Mouse (Mus musculus): Measurements from ENCODE around the gene Tfr2.

The Tfr2 gene

GRCm38 (mm10) chr5:137534762-137535161 lies 34.9 kb upstream of the Tfr2 start:
- in situ Hi-C loops (cut with MboI; ENCODE audit: low sequenced_read_pairs), result loop anchor here (25.0 kb wide), 1 partner anchor 228 kb away; no protein-coding TSS in a partner anchor

- in situ Hi-C loops (cut with MboI; ENCODE audit: low sequenced_read_pairs), result loop anchor here (25.0 kb wide), 1 partner anchor 227 kb away; no protein-coding TSS in a partner anchor
Observed at GRCm38 (mm10) chr5:137535318-137535717, 34.3 kb upstream of the Tfr2 start.

DNA sequence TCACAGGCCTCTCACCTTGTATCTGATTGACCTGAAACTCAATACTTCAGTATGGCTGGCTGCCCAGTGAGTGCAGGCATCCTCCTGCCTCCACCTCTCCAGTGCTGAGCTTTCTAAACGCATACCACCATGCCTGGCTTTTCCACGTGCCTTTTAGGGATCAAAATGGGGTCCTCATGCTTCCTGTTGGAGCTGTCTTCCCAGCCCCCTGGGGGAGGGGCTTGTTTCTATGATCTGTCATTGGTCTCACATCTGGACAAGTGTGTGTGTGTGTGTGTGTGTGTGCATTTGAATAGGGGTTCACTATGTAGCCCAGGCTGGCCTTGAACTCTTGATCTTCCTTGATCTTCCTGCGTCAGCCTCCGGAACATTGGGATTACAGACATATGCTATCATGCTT lies 32.2 kb upstream of the Tfr2 start:
- in situ Hi-C loops (cut with MboI; ENCODE audit: low sequenced_read_pairs), result loop anchor here (25.0 kb wide), 1 partner anchor 225 kb away; no protein-coding TSS in a partner anchor

DNA sequence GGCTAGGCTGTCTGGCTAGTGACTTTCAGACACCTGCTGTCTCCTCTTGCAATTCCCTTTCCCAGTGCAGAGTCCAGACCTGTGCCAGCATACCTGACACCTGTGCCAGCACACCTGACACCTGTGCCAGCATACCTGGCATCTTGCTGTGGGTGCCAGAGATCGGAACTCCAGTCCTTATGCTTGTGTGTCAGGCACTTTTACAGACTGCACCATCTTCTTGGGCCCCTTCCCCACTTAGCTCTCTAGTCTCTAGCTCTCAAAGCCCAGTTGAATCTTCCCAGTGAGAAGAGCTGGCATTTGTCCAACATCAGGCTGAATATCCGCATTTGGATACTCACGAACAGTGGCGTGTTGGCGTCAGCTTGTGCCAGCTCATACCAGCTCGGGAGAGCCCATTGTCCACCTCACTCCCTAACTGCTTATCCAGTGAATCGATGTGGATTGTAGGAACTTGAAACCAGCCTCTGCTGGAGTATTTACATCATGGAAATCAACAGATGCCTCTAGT lies 30.3 kb upstream of the Tfr2 start:
- in situ Hi-C loops (cut with MboI; ENCODE audit: low sequenced_read_pairs), result loop anchor here (25.0 kb wide), 1 partner anchor 223 kb away; no protein-coding TSS in a partner anchor

DNA sequence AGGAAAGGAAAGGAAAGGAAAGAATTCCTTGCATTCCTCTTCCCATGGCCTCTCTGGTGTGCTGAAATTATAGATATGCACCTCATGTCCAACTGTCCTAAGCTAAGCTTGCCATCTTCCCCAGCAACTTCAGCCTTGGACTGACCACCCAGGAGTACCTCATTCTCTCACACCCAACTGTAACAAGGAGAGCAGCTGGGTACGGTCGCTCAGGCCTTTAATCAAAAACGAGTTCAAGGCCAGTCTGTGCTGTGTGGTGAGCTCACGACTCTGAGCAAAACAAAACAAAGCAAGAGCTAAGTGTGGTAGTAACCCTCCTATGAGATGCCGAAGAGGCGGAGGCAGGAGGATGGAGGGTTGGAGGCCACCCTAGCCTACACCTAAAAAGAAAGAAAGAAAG lies 28.6 kb upstream of the Tfr2 start:
- in situ Hi-C loops (cut with MboI; ENCODE audit: low sequenced_read_pairs), result loop anchor here (25.0 kb wide), 1 partner anchor 221 kb away; no protein-coding TSS in a partner anchor

GRCm38 (mm10) chr5:137541768-137542540 lies 27.7 kb upstream of the Tfr2 start:
- in situ Hi-C loops (cut with MboI; ENCODE audit: low sequenced_read_pairs), result loop anchor here (25.0 kb wide), 1 partner anchor 220 kb away; no protein-coding TSS in a partner anchor

- in situ Hi-C loops (cut with MboI; ENCODE audit: low sequenced_read_pairs), result loop anchor here (25.0 kb wide), 1 partner anchor 217 kb away; no protein-coding TSS in a partner anchor
Observed at GRCm38 (mm10) chr5:137544926-137545325, 24.7 kb upstream of the Tfr2 start.

DNA sequence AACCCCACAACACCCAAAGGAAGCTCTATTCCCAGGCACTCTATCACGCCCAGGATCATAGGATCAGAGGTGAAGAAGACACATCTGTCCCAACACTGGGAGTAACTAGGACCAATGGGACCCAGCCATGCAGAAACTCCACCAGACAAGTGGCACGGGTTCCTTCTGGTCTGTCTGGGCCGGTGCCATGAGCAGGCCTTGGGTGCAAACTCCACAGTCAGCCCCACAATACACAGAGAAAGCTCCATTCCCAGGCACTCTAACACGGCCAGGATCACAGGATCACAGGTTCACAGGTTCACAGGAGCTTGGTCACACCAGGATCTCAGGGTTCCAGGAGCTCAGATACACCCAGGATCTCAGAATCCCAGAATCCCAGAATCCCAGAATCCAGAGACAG lies 24.0 kb upstream of the Tfr2 start:
- in situ Hi-C loops (cut with MboI; ENCODE audit: low sequenced_read_pairs), result loop anchor here (25.0 kb wide), 1 partner anchor 217 kb away; no protein-coding TSS in a partner anchor

DNA sequence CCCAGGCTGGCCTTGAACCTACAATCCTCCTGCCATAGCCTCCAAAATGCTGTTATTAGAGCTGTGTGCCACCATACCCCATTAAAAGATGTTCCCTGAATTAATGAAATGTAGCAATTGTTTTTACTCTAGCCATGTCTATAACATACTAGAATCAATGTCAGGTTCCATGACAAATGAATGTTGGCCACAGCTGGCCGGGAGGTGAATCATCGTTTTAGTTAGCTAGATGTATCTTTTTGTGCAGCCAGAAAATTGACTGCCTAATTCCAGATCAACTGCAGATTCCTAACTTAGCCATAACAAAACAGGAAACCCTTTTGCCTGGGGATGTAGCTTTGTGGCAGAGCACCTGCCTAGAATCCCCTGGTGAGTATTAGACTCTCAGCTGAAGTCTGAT lies 19.8 kb upstream of the Tfr2 start:
- in situ Hi-C loops (cut with MboI; ENCODE audit: low sequenced_read_pairs), result loop anchor here (25.0 kb wide), 1 partner anchor 212 kb away; no protein-coding TSS in a partner anchor

DNA sequence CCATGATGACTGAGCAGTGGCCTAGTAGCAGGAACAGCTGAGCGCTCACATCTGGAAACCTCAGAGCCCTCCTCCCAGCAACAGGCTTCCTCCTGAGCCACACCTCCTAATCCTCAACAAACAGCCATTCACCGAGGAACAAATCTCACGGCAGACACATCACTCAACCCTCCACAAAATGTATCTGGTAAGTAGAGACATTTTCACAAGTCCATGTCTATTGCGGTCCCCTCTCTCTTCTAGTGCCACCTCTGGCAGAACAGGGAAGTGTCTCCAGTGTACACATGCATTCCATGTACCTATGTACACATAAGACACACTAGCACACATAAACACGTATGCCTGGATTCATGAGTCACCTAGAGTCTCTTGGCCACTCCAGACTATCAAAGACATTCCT lies 18.5 kb upstream of the Tfr2 start:
- in situ Hi-C loops (cut with MboI; ENCODE audit: low sequenced_read_pairs), result no loop called here

DNA sequence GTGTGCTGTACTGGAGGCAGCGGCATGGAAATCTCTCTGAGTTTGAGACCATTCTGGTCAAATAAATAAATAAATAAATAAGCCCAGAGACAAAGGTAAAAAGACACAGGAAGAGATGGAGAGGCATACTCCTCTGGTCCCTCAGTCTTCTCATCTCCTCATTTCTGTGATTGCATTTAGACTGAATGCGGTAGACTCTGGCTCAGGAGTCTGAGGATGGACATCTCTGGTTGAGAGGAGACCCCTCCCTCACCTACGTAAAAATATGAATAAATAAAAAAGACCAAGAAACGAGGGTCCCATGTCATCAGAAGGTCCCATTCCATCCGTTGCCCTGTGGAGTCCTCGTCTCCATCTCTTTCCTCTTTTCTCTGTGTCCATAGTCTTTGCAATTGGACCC lies 16.6 kb upstream of the Tfr2 start:
- in situ Hi-C loops (cut with MboI; ENCODE audit: low sequenced_read_pairs), result no loop called here

DNA sequence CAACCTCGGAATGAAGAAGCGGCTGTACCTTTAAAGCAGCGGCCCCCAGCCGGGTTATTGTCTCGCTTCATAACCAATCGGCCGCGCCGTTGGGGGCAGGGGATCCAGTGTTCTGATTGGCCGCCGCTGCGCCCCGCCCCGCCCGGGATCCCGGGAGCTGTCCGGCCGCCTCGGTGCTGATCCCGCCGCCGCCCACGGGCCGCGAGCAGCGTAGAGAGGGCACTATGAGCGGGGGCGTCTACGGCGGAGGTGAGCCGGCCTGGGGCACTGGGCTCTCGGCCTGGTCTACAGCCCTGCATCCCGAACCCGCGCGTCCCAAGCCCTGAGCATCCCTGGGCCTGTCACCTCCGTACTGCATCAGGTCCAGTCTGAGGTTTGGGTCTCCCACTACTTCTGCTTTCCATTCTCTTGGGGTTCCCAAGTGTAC lies 16.2 kb upstream of the Tfr2 start, which contains the start of gene Actl6b:
Actl6b (plus strand) TSS at position 107 of the 427 bp plus-strand sequence.
- in situ Hi-C loops (cut with MboI; ENCODE audit: low sequenced_read_pairs), result no loop called here

DNA sequence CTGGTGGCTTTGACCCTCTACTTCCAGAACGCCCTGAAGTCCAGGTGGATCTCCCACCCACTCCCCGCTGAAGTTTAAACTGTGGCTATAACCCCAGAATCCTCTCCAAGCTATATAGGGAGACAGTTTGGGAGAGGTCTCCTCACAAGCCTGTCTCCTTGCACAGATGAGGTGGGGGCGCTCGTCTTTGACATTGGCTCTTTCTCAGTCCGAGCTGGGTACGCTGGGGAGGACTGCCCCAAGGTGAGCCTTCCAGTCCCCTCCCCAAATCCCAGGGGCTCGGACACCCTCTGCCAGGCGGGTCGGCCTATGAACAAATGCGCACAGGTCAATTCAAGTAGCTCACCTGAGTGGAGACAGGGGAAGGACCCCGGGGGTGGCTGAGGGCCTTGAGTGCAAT lies 15.7 kb upstream of the Tfr2 start:
- in situ Hi-C loops (cut with MboI; ENCODE audit: low sequenced_read_pairs), result no loop called here

- in situ Hi-C loops (cut with MboI; ENCODE audit: low sequenced_read_pairs), result no loop called here
Observed at GRCm38 (mm10) chr5:137561556-137561955, 8.1 kb upstream of the Tfr2 start.

DNA sequence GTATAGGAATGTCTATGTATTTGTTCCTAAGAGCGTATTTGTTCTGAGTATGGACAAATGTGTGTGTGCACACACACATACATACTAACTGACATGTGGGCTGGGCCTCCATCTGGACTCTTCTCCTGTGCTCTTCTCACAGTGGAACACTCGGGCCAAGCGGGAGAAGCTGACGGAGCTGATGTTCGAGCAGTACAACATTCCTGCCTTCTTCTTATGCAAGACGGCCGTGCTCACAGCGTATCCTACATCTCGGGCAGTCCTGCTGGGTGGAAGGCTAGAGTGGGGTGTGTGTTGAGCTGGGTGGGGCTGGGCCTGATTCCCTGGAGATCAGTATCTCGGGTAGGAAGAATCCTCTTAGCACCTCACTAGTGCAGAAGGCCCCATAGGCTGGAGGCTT lies 6.7 kb upstream of the Tfr2 start:
- in situ Hi-C loops (cut with MboI; ENCODE audit: low sequenced_read_pairs), result no loop called here

- in situ Hi-C loops (cut with MboI; ENCODE audit: low sequenced_read_pairs), result no loop called here
Observed at GRCm38 (mm10) chr5:137565744-137566143, 3.9 kb upstream of the Tfr2 start.

DNA sequence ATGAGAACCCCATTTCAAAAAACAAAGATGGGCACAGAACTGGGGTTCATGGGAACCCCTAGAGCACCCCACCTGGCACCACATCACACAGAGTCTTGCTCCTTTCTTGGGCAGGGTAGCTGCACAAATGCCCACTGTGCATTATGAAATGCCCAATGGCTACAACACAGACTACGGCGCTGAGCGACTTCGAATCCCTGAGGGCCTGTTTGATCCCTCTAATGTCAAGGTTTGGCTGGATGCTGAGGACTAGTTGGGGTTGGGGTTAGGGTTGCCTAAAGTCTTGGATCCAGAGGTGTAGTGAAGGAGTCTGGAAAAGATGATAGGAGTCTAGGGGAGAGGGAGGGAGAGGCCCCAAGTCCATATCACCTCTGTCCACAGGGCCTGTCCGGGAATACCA lies 3.2 kb upstream of the Tfr2 start:
- in situ Hi-C loops (cut with MboI; ENCODE audit: low sequenced_read_pairs), result no loop called here

DNA sequence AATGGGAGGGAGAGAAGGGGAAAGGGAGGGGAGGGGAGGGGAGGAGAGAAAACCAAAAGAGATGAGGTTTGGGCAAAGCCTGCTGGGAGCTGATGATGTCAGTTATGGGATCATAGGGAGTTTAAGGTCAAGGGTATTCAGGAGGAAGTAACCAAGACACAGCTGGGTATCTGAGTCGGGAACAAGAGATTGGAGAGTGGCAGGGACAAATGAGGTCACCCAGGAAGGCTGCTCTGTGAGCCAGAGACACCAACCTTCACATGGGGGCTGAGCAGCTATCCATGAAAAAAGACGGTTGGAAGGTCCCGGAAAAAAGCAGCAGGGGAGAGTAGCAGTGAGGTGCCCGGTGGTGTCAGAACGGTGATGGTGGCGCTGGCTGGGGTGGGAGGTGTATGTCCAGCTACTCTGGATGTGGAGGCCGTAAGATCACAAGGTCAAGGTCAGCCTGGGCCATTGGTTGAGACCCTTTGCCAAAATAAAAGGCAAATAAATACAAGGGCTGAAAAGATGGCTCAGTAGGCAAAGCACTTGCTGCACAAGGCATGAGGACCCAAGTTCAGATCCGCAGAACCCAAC lies 1.3 kb upstream of the Tfr2 start:
- in situ Hi-C loops (cut with MboI; ENCODE audit: low sequenced_read_pairs), result no loop called here

GRCm38 (mm10) chr5:137569031-137569430 lies 609 bp upstream of the Tfr2 start:
- in situ Hi-C loops (cut with MboI; ENCODE audit: low sequenced_read_pairs), result no loop called here

DNA sequence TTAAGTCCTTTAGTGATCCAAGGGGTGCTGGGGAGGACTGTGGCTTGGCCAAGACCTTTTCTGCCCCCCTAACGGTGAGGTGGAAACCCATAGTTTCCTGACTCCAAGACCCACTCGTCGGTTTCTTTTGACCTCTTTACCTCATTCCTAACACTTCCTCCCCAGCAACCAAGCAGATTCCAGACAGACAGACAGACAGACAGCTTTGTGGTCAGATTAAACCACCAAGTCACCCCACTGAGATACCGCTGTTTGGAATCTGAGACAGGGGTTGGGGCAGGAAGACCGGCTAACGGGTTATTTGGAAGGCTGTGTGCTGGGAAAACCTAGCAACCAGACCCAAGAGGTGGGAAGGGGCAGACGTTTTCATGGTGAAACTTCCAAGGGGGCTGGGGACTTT lies 541 bp downstream of the Tfr2 start:
- in situ Hi-C loops (cut with MboI; ENCODE audit: low sequenced_read_pairs), result no loop called here

GRCm38 (mm10) chr5:137570691-137571586 lies 1.3 kb downstream of the Tfr2 start:
- in situ Hi-C loops (cut with MboI; ENCODE audit: low sequenced_read_pairs), result no loop called here
